8 mouse cellular contexts compared by ENCODE assay signal in genomic region chr13:95639336-95640116, GRCm38 (mm10). TPM values are rescaled to one million over a fixed set of nuclear protein-coding genes. Genes with fewer than 3 reads are reported as not detected.
DNase-seq lines count a peak whose midpoint lies in the region; ATAC-seq and TF ChIP-seq lines count a peak whose summit lies in the region.

No protein-coding gene starts in this region.

- no peak for TF ChIP-seq CTCF in kidney, postnatal 0 days (IDR thresholded peaks at IDR 0.05; ENCODE audit: low read depth)

- peak overlapping the region; percentile 91 to 95 for H3K27ac ChIP-seq in heart, embryonic 14.5 days (replicated peaks in 1 of 2; ENCODE audit: control insufficient read depth in 1 of 2, insufficient read depth in 1 of 2, low read depth in 2 of 2, low read length in 2 of 2)
- peak overlapping the region; percentile 57 for H3K27ac ChIP-seq in forebrain, embryonic 10.5 days
- H3K27ac ChIP-seq in kidney, postnatal 0 days, result peak overlapping the region; percentile 80
- no peak overlapping the region for H3K27ac ChIP-seq in midbrain, embryonic 14.5 days (replicated peaks; ENCODE audit: low read depth, low read length)

- H3K4me1 ChIP-seq in heart, embryonic 14.5 days (ENCODE audit: control insufficient read depth in 2 of 2, insufficient read depth in 2 of 2, low read length in 2 of 2), result peaks cover 27 to 41% of the 10 kb centered on the region in 2 experiments
- peaks cover 32% of the 10 kb centered on the region for H3K4me1 ChIP-seq in forebrain, embryonic 10.5 days
- H3K4me1 ChIP-seq in kidney, postnatal 0 days (replicated peaks; ENCODE audit: insufficient read depth, low read length), result 0 out of 2 replicates have a peak, but pooled peaks cover 3% of the 10 kb centered on the region
- peaks cover 9% of the 10 kb centered on the region; the same call in 1 of the 2 replicates for H3K4me1 ChIP-seq in midbrain, embryonic 14.5 days (ENCODE audit: control insufficient read depth, insufficient read depth, low read length)

- no peaks in the 10 kb centered on the region for H3K36me3 ChIP-seq in heart, embryonic 14.5 days (ENCODE audit: control insufficient read depth, insufficient read depth, low read length)
- H3K36me3 ChIP-seq in forebrain, embryonic 10.5 days (replicated peaks), result peaks cover 40% of the 10 kb centered on the region
- no peaks in the 10 kb centered on the region for H3K36me3 ChIP-seq in kidney, postnatal 0 days (ENCODE audit: insufficient read depth, low read length)
- H3K36me3 ChIP-seq in midbrain, embryonic 14.5 days (ENCODE audit: control insufficient read depth, insufficient read depth, low read length), result no peaks in the 10 kb centered on the region

- intact Hi-C loops in heart, postnatal 14 days (cut with DNase I), result no loop called here

- no peaks in the 10 kb centered on the region for H3K27me3 ChIP-seq in heart, embryonic 14.5 days (ENCODE audit: control insufficient read depth, insufficient read depth, low read length)
- no peaks in the 10 kb centered on the region for H3K27me3 ChIP-seq in forebrain, embryonic 10.5 days (ENCODE audit: poor library complexity, severe bottlenecking)
- no peaks in the 10 kb centered on the region for H3K27me3 ChIP-seq in kidney, postnatal 0 days (ENCODE audit: insufficient read depth, low read length)
- no peaks in the 10 kb centered on the region for H3K27me3 ChIP-seq in midbrain, embryonic 14.5 days (ENCODE audit: control insufficient read depth, insufficient read depth, low read length)

- 0 out of 2 replicates have a peak overlapping the region, but pooled peaks have one; percentile 21 for H3K4me2 ChIP-seq in heart, embryonic 14.5 days (ENCODE audit: low read length)
- H3K4me2 ChIP-seq in kidney, postnatal 0 days (ENCODE audit: low read length), result no peak overlapping the region
- no peak overlapping the region for H3K4me2 ChIP-seq in midbrain, embryonic 14.5 days (ENCODE audit: low read length)

- H3K9ac ChIP-seq in heart, embryonic 14.5 days (ENCODE audit: low read length), result peak overlapping the region; percentile 35; the same call in 1 of the 2 replicates
- no peak overlapping the region for H3K9ac ChIP-seq in kidney, postnatal 0 days (ENCODE audit: low read depth, low read length)
- H3K9ac ChIP-seq in midbrain, embryonic 14.5 days (replicated peaks; ENCODE audit: low read length), result no peak overlapping the region

- ATAC-seq in heart, embryonic 14.5 days (ENCODE audit: insufficient number of reproducible peaks, insufficient read depth, low FRiP score, low read depth), result no peak
- ATAC-seq in kidney, postnatal 0 days (replicated peaks; ENCODE audit: low FRiP score, low read depth), result 0 out of 2 replicates have a peak, but pooled peaks have one; percentile 63
- ATAC-seq in midbrain, embryonic 14.5 days (ENCODE audit: low FRiP score, low TSS enrichment), result peak; percentile 58; the same call in 1 of the 2 replicates
- ATAC-seq in cerebellum, adult (ENCODE audit: insufficient number of reproducible peaks, low FRiP score, low TSS enrichment), result no peak

- H3K9me3 ChIP-seq in heart, embryonic 14.5 days (ENCODE audit: control insufficient read depth, low read length), result no peaks in the 10 kb centered on the region
- no peaks in the 10 kb centered on the region for H3K9me3 ChIP-seq in forebrain, embryonic 10.5 days
- no peaks in the 10 kb centered on the region for H3K9me3 ChIP-seq in kidney, postnatal 0 days (replicated peaks; ENCODE audit: low read length)
- no peaks in the 10 kb centered on the region for H3K9me3 ChIP-seq in midbrain, embryonic 14.5 days (ENCODE audit: control insufficient read depth, low read length)

- DNase-seq in heart, postnatal 14 days, result no peak
- DNase-seq in forebrain, embryonic 10.5 days (ENCODE audit: extremely low spot score, low spot score), result no peak
- peak; percentile 36 for DNase-seq in kidney, postnatal 0 days (ENCODE audit: low spot score)
- DNase-seq in midbrain, embryonic 14.5 days, result peak; percentile 66
- no peak for DNase-seq in layer of hippocampus, adult 9-10 months (ENCODE audit: low spot score)
- DNase-seq in natural killer cell, adult 2 months (ENCODE audit: low spot score in 2 of 2), result no peak

- H3K4me3 ChIP-seq in heart, embryonic 14.5 days (ENCODE audit: control insufficient read depth in 1 of 2, insufficient read depth in 1 of 2, low read depth in 1 of 2, low read length in 2 of 2), result no peak overlapping the region
- H3K4me3 ChIP-seq in forebrain, embryonic 10.5 days, result no peak overlapping the region
- no peak overlapping the region for H3K4me3 ChIP-seq in kidney, postnatal 0 days (replicated peaks; ENCODE audit: low read depth, low read length)
- H3K4me3 ChIP-seq in midbrain, embryonic 14.5 days (replicated peaks; ENCODE audit: low read depth, low read length), result no peak overlapping the region

- 53% methylated on average over 15 of the region's 15 CpGs for WGBS in heart, embryonic 14.5 days
- WGBS in forebrain, embryonic 10.5 days, result 83% methylated on average over 15 of the region's 15 CpGs
- 48% methylated on average over 15 of the region's 15 CpGs for WGBS in kidney, postnatal 0 days
- WGBS in midbrain, embryonic 14.5 days, result 84% methylated on average over 15 of the region's 15 CpGs

RNA-seq across cellular contexts. Expression of gene F2r, which starts 21.2 kb away (rescaled TPM):
- polyA plus RNA-seq in heart, embryonic 14.5 days (2014; fragmentation: Nextera tagmentation; extraction: Ambion mirVana), result 128 and 133 TPM in 2 replicates
- total RNA-seq in heart, postnatal 14 days (2021), result 10 to 100 TPM; 27.9 to 30.4 TPM
- polyA plus RNA-seq in forebrain, embryonic 10.5 days (2016; fragmentation: Nextera tagmentation; extraction: Ambion mirVana), result 106 and 110 TPM in 2 replicates
- polyA plus RNA-seq in kidney, postnatal 0 days (2015; fragmentation: Nextera tagmentation; extraction: Ambion mirVana), result 85.6 and 104 TPM in 2 replicates
- 53.5 and 78.8 TPM in 2 replicates for polyA plus RNA-seq in midbrain, embryonic 14.5 days (2014; fragmentation: Nextera tagmentation; extraction: Ambion mirVana)

RNA-seq across cellular contexts. Expression of gene F2rl2, which starts 57.1 kb away (rescaled TPM):
- 0.35 and 0.54 TPM in 2 replicates for polyA plus RNA-seq in heart, embryonic 14.5 days (2014; fragmentation: Nextera tagmentation; extraction: Ambion mirVana)
- total RNA-seq in heart, postnatal 14 days (2021), result under 1 TPM in 1 of 2 experiments, not detected in 1; 0.12 TPM
- polyA plus RNA-seq in forebrain, embryonic 10.5 days (2016; fragmentation: Nextera tagmentation; extraction: Ambion mirVana), result 1.9 and 2.2 TPM in 2 replicates
- 0.09 and 0.11 TPM in 2 replicates for polyA plus RNA-seq in kidney, postnatal 0 days (2015; fragmentation: Nextera tagmentation; extraction: Ambion mirVana)
- 0.58 and 0.84 TPM in 2 replicates for polyA plus RNA-seq in midbrain, embryonic 14.5 days (2014; fragmentation: Nextera tagmentation; extraction: Ambion mirVana)

Comparison
In these comparisons a context has a peak if more than half of its experiments do, and no peak if none do; other contexts are left out.
1. ATAC-seq: peak in kidney, postnatal 0 days (single experiment) and midbrain, embryonic 14.5 days (single experiment); none in heart, embryonic 14.5 days (single experiment) and cerebellum, adult (single experiment).
2. DNase-seq: peak in kidney, postnatal 0 days (single experiment) and midbrain, embryonic 14.5 days (single experiment); none in heart, postnatal 14 days (0 of 2), forebrain, embryonic 10.5 days (single experiment), layer of hippocampus, adult 9-10 months (single experiment) and natural killer cell, adult 2 months (0 of 2).